ENCODE assay signal across 8 mouse cellular contexts in genomic region chr1:168432281-168432725, GRCm38 (mm10). TPM values are rescaled to one million over a fixed set of nuclear protein-coding genes. Genes with fewer than 3 reads are reported as not detected.
DNase-seq lines count a peak whose midpoint lies in the region; TF ChIP-seq lines count a peak whose summit lies in the region.

No protein-coding gene starts in this region.

- no peaks in the 10 kb centered on the region for H3K36me3 ChIP-seq in macrophage (ENCODE audit: inconsistent target)

- no peaks in the 10 kb centered on the region for H3K79me2 ChIP-seq in macrophage (ENCODE audit: inconsistent target)

- DNase-seq in adrenal gland, adult 18-20 months (ENCODE audit: low spot score in 2 of 2), result peak; percentile 83 to 87
- peak; percentile 100 for DNase-seq in embryo, embryonic 10.5 days (ENCODE audit: low spot score)
- peak; percentile 87 for DNase-seq in gastrocnemius, postnatal 10 days
- peak; percentile 97 for DNase-seq in hindlimb bud, embryonic 11.5 days (ENCODE audit: extremely low spot score, low read depth, low spot score)
- DNase-seq in left cerebral cortex, adult 2 months (ENCODE audit: extremely low spot score in 1 of 2, low spot score in 2 of 2), result peak; percentile 92 to 96
- peak; percentile 95 for DNase-seq in retina, postnatal 7 days (ENCODE audit: low read depth, low spot score)
- peak; percentile 79 to 97 for DNase-seq in urinary bladder, adult 18-20 months (ENCODE audit: low spot score in 2 of 2)

- intact Hi-C loops in left cerebral cortex, adult 2 months (cut with DNase I), result loop anchor here (2.0 to 5.0 kb wide), 5 partner anchors 218 to 1025 kb away; no protein-coding TSS in a partner anchor

- TF ChIP-seq CTCF in left cerebral cortex, adult 2 months (IDR thresholded peaks at IDR 0.05), result no peak

- H3K4me3 ChIP-seq in left cerebral cortex, adult 2 months, result peak overlapping the region; percentile 52
- H3K4me3 ChIP-seq in macrophage (ENCODE audit: inconsistent target), result peak overlapping the region; percentile 63

- H3K27ac ChIP-seq in left cerebral cortex, adult 2 months, result peak overlapping the region; percentile 84
- H3K27ac ChIP-seq in macrophage, result peak overlapping the region; percentile 35

- WGBS in macrophage (ENCODE audit: missing documents), result 1% methylated on average over 19 of the region's 22 CpGs

RNA-seq across cellular contexts. Expression of gene Pbx1, which starts 0.2 kb away (rescaled TPM):
- 100 to 1,000 TPM; 143 to 202 TPM for total RNA-seq in adrenal gland, adult 18-20 months (2021)
- 10 to 100 TPM; 27.0 to 32.2 TPM for total RNA-seq in gastrocnemius, postnatal 10 days (2021)
- total RNA-seq in left cerebral cortex, adult 2 months (2021), result 100 to 1,000 TPM; 140 to 143 TPM
- total RNA-seq in macrophage (2018; cell fraction: chromatin; rRNA removed), result 10 to 100 TPM in 2 of 26 experiments, 1 to 10 TPM in 24; 1.5 to 13.0 (median 5.4) TPM
- total RNA-seq in macrophage (2018; cell fraction: cytosol; rRNA removed), result 1 to 10 TPM in 17 of 26 experiments, under 1 TPM in 9; 0.62 to 2.3 (median 1.2) TPM
- 1 to 10 TPM in 25 of 26 experiments, under 1 TPM in 1; 0.95 to 6.5 (median 2.7) TPM for total RNA-seq in macrophage (2018; cell fraction: nucleus; rRNA removed)
- 0.83 to 1.5 TPM (median 1.1 TPM) in 3 replicates for polyA plus RNA-seq in macrophage (2018)

Comparison
In these comparisons a context has a peak if more than half of its experiments do, and no peak if none do; other contexts are left out.
1. Peak in every context shown above with its lines: DNase-seq, H3K4me3 ChIP-seq and H3K27ac ChIP-seq.
2. RNA of gene Pbx1, which starts 0.2 kb away (total RNA-seq): 143 to 202 TPM in adrenal gland, adult 18-20 months and 140 to 143 TPM in left cerebral cortex, adult 2 months; 27.0 to 32.2 TPM in gastrocnemius, postnatal 10 days; every median in the first group is over 4 times any median in the second.